Mouse (Mus musculus): Measurements from ENCODE around the gene Fgfr4.

The Fgfr4 gene

DNA sequence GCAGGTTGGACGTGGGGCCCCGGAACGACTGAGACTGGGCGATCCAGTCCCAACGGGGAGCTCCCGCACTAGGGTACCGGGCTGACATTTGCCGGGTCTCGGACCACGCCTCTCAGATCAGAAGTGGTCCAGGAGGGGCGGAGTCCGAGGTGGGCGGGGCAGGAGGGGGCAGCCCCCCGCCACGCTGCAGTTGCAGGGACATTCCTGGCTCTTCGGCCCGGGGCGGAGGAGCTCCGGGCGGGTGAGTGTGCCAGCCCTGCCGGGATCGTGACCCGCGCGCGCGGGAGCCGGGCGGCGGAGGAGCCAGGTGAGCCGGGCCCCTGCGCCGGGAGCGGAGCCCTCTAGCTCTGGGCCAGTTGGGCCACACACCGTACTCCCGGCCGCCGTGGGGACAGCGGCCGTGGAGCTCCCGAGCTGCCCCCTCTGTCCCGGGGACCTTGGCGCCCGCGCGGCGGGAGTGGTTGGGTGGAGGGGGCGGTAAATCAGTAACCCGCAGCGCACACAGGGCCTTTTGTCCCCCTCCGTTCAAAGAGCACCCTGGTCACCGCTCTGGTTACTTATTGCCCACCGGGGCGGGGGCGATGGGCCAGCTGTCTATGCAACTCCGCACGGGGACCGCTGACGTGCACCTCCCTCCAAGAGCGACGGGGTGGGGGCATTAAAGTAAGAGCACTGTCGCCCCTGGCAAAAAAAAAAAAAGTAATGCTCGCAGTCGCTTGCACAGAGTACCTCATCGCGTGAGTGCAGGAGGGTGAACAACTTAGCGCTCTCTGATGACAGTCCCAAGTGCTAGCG lies at the start of gene Fgfr4:
Fgfr4 (plus strand) TSS at position 20 of the 795 bp plus-strand sequence.
- no peak for DNase-seq (ENCODE audit: low read depth, low spot score)

DNA sequence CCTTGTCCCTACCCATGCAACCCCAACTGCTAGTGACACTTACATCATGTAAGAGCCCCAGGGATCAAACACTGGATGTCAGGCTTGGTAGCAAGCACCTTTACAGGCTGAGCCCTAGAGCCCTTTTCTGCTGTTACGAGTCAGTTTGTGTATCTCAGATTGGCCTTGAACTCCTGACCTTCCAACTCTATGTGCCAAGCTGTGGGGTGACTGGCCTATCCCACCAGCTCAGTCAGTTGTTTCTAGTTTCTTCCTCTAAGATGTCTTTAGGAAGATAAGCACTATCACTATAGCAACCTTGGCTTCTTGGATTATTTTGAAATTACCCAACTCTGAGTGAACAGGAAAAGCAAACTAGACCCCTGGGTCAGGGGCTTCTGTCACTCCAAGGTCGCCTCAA lies 49.1 kb upstream of the Fgfr4 start:
- DNase-seq (ENCODE audit: low read depth, low spot score), result no peak

DNA sequence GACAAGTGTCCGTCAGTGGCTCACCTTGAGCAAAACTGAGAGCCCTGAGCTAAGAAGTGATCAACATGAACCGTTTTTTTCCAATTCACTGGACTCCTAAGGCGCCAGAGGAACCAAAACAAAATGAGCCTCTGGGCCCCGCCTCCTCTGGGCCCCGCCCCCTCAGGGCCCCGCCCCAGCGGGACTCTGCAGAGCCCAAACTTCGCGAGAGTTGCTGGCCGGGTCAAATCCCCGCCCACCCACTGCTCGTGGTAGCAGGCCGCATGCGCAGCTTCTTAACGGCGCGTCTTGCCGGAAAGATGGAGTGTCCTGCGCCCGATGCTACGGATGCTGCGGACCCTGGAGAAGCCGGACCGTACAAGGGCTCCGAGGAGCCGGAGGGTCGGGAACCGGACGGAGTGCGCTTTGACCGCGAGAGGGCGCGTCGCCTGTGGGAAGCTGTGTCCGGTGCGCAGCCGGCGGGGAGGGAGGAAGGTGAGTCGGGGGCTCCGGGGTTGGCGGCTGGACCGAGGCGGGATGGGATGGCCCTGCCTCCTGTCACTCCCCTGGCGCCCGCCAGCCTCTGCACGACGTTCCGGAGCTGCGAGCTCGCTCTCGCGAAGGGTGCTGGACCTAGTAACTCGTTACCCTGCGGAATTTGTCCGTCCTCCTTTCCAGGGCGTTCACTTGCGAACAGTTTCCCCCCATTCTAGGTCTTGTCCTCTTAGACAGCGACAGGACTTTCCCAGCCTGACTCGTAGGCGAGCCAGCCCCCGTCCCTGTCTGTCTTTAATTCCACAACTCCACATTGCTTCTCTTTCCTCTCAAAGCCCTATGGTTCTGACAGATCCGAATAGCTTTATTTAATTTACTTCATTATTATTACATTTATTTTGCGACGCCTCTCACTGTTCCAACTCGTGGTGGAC lies 47.1 kb upstream of the Fgfr4 start, which contains the start of gene Zfp346:
Zfp346 (plus strand) TSS at position 267 of the 908 bp plus-strand sequence.
- DNase-seq (ENCODE audit: low read depth, low spot score), result peak; percentile 88

DNA sequence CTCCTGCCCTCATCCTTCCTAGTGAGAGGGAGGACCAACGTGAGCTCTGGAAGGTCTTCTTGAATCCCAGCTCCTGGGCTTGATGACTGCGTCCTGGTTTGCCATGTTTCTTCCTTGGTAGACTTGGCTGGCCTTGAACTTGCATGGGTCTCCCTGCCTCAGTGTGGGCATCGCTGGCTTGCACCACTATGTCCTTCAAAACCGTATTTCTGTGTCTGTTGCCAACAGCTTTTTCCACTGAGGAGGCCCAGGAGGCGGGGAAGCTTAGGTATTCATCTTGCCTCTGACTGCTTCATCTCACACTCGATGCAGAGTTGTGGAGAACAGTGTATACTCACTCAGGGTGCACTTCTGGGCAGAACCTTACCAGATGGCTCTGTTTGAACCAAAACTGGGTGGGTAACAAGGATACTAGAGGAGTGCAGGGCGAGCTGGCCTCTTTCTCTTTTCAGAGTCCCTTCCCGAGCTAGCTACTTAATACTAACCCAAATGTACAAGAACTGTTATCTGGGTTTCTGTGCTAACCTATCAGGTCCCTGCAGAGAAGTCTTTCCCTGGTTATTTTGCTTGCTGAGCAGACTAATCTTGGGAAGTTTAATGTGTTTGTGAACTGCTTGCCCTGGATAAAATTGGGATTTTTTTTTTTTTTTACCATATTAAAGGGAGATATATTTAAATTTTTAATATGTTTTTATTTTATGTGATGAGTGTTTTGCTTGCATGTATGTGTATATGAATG lies 46.3 kb upstream of the Fgfr4 start:
- DNase-seq (ENCODE audit: low read depth, low spot score), result no peak

DNA sequence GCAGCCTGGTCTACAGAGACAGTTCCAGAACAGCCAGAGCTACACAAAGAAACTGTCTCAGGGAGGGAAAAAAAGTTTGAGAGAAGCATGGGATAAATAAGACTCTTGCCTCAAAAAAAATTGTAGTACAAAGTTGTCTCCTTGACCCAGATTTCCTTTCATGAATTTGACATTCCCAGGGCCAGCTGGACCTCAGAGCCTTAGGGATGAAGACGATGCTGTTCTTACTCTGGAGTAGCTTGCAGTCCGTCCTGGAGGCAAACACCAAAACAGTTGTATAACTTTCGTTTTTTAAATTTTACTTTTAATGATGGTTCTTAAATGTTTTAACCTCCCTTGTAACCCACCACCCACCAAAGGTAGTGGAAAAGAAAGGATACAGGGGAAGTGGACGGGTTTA lies 45.3 kb upstream of the Fgfr4 start:
- DNase-seq (ENCODE audit: low read depth, low spot score), result no peak

DNA sequence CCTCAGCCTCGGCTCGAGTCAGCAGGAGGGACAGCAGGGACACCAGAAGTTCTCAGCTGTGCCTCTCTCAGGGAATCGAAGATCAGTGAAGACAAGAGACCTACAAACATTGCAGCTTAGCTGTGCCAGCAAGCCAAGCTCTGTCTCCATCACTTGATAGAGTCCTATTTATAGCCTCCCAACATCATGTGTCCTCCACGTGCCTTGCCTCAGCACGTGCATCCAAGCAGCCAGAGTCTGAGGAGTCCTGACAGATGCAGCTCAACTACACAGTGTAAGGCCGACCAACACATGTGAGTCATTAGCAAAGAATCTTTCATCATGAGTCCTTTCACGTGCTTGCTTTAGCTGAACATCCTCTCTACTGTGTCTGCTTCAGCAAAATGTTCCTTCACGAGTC lies 44.7 kb upstream of the Fgfr4 start:
- DNase-seq (ENCODE audit: low read depth, low spot score), result no peak

DNA sequence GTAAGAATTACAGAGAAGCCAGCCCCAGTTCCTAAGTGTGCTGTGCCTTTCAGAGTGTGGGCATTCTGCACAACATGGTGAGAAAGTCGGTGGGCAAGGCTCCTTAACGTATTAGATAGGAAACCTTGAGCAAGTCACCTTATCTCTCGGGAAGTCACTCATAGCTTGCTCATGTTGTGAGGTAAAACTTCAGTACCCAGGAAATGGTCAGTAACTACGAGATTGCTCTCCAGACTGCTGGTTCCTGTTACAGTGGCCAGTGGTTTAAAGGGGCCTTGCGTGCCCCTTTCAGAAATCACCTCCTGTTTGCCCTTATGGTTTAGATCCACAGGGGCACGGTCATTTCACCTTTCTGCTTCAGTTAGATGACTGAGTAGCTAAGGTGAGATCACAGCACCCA lies 38.1 kb upstream of the Fgfr4 start:
- DNase-seq (ENCODE audit: low read depth, low spot score), result no peak

DNA sequence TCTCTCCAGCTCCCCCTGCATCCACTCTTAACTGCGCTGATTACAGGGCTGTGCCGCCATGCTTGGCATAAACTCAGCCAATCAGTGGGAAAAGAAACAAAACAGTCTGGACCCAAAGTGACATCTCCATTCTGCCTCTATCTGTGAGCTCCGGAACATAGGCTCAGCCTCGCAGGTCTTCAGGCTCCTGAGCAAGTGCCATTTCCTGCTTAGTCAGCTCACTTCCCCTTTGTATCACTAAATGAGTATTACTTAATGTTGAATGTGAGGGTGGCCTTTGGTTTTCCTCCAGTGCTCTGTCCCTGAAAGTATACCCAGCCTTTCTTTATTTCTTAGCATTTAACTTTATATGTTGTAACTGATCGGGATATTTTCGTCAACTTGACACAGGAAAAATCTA lies 27.5 kb upstream of the Fgfr4 start:
- no peak for DNase-seq (ENCODE audit: low read depth, low spot score)

DNA sequence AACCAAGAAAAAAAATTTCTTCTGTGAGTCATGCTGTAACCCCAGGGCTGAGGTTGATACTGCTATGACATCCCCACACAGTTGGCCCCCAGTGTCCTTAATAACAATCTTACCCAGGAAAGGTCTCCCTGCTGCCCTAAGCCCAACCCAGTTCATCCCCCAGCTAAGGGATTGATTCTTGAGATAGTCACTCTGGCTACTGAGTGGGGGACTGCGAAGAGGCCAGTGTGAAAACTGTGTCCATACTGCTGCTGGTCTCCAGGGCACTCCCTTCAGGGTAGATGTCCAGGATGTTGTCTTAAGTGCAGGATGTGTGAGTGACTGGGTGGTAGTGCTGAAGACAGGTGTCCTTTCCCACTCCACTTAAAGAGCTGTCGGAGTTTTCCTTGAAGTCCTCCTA lies 19.0 kb upstream of the Fgfr4 start, which contains the start of gene Gm17617:
Gm17617 (minus strand) TSS at position 101 of the 400 bp plus-strand sequence.
- DNase-seq (ENCODE audit: low read depth, low spot score), result no peak

DNA sequence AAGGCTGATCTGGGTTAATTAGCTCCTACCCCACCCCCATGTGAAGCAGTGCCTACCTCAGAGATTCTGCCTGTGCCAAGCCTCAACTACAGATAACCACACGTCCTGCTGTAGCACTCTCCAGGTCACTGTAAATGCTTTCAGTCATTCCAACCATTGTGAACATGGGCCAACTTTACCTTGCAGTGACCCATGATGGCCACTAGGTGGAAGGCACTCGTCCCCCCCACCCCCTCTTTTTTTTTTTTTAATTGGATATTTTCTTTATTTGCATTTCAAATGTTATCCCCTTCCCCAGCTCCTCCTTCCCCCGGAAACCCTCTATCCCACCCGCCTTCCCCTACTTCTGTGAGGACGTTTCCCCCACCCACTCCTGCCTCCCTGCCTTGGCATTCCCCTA lies 17.1 kb upstream of the Fgfr4 start:
- DNase-seq (ENCODE audit: low read depth, low spot score), result no peak

DNA sequence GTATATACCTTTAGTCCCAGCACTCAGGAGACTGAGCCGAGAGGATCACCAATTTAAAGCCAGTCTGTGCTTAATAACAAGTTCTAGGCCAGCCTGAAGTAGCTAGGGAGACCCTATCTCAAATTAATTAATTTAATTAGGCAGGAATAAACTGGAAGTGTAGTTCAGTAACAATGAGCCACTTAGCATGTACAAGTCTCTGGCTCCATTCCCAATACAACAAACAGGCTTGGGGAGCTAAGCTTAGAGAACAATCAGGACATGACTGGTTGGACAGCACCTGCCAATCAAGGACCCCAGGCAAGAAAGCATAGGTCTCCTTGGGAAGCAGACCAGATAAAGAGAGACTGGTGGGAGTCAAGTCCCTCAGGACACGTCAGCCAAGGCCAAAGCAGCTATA lies 12.2 kb upstream of the Fgfr4 start:
- no peak for DNase-seq (ENCODE audit: low read depth, low spot score)

DNA sequence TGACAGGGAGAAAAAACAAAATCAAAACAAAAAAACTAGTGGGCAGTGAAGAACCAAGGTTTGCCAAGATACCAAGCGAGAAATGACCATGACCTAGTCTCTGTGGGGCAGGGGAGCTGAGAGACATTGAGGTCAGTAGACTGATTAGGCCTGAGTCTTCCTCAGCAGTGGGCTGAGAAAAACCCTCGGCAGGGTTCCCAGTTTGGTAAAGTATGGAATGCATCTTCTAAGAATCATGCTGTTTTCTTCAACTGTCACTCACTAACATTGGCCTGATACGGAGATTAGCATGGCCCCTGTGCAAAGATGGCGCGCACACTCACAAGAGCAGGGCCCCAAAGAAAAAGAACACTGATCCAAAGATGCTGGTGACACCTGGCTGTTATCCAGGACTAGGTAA lies 1.5 kb downstream of the Fgfr4 start:
- no peak for DNase-seq (ENCODE audit: low read depth, low spot score)

DNA sequence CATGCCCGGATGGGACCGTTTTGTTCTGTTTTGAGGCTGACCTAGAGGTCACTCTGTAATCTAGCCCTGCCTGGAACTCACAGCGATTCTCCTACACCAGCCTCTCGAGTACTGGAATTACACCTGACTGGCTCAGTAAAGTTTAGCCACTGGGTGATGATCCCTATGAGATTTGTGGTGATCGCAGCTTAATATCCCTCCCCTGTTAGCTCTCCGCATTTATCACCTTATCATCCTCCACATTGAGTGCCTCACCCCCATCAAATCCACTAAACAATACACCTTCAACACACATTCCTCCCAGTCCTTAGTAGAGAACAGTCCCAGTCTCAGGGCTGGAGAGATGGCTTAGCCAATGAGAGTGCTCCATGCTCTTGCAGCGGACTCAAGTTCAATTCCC lies 9.9 kb downstream of the Fgfr4 start:
- DNase-seq (ENCODE audit: low read depth, low spot score), result no peak

DNA sequence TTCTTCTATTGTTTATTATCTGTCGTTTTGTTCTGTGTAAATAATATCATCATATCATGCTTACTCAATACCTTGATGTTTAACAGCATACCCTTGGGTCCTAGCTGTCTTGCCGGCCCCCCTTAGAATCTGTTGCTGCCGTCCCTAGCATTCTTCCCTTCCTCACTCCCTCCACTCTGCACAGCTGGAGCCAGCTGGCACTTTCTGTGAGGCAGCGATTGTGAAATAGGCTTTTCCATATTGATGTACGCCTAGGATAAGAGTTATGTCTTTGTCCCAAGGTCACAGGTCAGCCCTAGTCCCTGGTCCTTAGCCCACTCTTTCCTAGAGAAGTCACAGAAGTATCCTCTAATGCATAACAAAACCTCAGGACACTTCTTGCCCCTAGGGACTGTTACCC lies 11.1 kb downstream of the Fgfr4 start:
- DNase-seq (ENCODE audit: low read depth, low spot score), result no peak

DNA sequence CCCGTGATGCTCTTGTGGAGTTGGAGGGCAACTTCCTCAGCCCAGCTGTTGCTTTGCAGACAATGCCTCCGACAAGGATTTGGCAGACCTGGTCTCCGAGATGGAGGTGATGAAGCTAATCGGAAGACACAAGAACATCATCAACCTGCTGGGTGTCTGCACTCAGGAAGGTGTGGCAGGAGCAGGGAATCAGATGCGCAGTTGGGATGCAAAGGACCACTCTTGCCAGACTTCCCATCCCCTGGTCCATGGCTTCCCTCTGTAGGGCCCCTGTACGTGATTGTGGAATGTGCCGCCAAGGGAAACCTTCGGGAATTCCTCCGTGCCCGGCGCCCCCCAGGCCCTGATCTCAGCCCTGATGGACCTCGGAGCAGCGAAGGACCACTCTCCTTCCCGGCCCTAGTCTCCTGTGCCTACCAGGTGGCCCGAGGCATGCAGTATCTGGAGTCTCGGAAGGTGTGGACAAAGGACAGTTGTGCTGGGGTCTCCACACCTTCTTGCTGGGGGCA lies 13.4 kb downstream of the Fgfr4 start:
- no peak for DNase-seq (ENCODE audit: low read depth, low spot score)

DNA sequence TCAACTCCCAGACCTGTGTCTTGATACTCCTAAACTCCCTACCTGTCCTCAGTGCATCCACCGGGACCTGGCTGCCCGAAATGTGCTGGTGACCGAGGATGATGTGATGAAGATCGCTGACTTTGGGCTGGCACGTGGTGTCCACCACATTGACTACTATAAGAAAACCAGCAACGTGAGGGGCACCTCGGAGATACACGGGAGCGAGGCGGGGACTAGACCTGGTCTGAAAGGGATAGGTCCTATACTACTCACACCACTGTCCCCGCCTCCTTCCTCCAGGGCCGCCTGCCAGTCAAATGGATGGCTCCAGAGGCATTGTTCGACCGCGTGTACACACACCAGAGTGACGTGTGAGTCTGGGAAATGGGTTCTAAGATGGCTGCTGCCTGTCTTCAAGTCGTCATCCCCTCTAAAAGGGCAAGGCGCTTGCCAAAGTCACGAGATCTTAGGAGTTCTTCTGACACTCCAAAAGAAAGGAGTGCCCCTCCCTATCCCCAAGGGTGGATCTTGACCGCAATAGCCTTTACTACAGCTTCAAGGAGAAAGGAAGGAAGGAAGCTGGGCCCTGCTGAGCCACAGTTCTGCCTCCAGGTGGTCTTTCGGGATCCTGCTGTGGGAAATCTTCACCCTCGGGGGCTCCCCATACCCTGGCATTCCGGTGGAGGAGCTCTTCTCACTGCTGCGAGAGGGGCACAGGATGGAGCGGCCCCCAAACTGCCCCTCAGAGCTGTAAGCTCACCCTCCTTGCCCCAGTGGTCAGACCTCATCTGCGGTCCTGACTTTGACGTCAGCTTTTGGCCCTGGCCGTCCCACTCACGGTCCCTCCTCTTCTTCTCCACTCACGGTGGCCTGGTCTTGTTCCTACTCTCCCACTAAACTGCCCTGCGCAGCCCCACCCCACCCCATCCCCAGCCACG lies 14.6 kb downstream of the Fgfr4 start:
- no peak for DNase-seq (ENCODE audit: low read depth, low spot score)

DNA sequence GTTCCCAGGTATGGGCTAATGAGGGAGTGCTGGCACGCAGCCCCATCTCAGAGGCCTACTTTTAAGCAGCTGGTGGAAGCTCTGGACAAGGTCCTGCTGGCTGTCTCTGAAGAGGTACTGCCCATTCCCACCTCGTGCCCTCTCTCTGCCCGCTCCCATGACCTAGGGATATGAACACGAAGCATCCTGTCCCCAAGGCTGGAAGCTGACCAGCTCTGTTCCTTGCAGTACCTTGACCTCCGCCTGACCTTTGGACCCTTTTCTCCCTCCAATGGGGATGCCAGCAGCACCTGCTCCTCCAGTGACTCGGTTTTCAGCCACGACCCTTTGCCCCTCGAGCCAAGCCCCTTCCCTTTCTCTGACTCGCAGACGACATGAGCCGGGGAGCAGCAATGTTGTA lies 15.4 kb downstream of the Fgfr4 start:
- no peak for DNase-seq (ENCODE audit: low read depth, low spot score)

DNA sequence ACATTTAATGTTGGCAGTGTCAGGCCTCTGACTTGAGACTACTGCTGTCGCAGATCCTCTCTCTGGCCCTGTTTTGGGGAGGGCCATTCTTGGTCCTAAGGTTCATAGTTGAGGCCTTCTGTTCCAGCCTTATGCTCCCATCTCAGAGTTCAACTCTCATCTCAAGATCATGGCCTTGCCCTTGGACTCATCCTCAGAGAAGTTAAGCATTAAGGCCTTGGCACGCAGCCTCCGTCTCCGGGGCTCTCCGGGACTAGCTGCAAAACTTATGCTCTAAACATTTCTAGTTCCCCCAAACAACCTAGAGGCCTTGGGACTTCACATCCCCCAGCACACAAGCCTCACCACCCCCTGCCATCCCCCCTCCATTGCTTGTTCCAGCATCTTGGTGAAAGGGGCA lies 15.8 kb downstream of the Fgfr4 start:
- DNase-seq (ENCODE audit: low read depth, low spot score), result no peak

DNA sequence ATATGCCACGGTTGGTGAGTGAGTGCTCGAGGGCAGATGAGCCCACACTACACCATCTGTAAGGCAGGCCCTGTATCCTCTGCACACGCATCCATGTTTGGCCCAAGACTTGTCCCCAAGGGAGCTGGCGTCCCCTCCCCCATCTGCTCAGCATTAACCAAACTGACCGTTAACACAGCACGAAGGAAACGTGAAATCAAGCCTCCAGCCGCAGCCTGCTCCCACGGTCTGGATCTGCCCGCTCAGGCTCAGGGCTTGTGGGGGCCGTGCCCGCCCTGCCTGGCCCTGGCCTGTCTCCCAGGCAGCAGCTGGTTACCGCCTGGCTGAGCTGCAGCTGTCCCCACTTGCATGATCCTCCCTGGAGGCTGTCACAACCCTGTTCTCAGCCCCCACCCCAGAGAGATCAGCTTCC lies 16.5 kb downstream of the Fgfr4 start:
- no peak for DNase-seq (ENCODE audit: low read depth, low spot score)

DNA sequence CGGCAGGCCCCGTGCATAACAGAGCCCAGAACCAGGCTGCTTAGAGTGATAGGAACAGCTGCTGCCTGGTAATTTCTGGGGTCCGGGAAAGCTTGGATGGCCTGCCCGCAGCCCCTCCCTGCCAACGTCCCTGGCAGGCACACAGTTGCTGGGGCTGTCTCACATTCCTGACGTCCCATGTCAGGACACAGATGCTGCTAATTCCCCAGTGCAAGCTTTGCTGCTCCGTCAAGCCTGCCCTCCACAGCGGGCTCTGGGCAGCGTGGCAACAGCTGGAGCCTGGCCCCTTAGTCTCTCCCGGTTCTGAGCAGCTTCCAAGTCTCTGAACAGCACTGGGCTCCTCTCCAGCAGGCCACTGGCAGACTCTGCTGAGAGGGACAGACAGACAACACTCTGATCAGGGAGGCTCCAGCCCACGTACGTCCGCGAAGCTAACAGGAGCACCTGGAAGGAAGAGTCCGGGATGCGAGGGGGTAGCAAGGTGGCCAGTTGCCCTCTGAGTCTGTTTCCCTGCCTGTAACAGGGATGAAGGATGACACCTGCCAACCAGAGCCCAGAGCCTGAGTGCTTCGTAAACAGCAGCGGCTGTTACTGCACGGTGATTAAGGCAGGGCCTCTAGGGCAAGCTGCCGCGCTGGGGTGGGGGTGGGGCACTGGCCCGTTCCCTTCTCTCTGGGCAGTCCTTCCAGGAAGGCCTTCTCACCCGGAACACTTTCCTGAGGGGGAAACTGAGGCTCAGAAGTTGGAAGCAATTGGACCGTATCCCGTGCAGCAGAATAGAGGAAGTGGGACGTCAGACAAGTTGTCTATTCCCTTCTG lies 19.3 kb downstream of the Fgfr4 start:
- DNase-seq (ENCODE audit: low read depth, low spot score), result no peak

All from retina, adult 2 months (tissue).